Mouse (Mus musculus) mouse embryonic stem cell (cell line): Measurements from ENCODE around the gene Pwwp2b.

Experiments
- in situ Hi-C, 2 experiments: fragments of 300-500 bp; cut with MboI; formaldehyde crosslinking; loops; 1 replicate in 1 of 2; 3 replicates in 1 of 2; pipeline ENCODE4 v1.14.3; 2019 to 2020; ENCODE audit warnings: low sequenced_read_pairs in 2 of 2, low pct_unique_long_range_greater_than_20kb in 1 of 2, mixed read lengths in 1 of 2; ENCODE audit not compliant: unreplicated experiment in 1 of 2

Pwwp2b gene

GRCm38 (mm10) chr7:139247881-139248614 lies at the start of gene Pwwp2b:
TSS of gene Pwwp2b (plus strand) at chr7:139248482.
- in situ Hi-C loops, result no loop called here

DNA sequence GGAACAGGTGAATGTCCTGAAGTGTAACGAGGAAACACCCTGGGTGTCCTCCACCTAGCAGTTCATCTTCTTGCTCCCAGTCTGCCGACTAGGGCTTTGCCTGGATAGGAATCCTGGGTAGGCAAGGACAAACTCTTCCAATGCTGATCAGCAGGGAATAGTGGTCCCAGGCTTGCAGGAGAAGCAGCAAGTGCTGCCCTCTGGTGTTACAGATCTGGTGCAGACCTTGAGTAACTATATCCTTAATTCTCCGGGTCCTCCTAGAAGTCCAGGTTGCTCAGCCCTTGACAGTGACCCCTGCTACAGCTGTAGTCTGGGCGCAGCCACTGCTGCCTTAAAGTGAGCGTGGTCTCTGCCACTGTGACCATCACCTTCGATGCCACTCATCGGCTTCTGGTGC lies 48.2 kb upstream of the Pwwp2b start:
- in situ Hi-C loops, result loop anchor here in 1 of 2 experiments (10.0 kb wide), 1 partner anchor 95 kb away; no protein-coding TSS in a partner anchor

- in situ Hi-C loops, result loop anchor here in 1 of 2 experiments (10.0 kb wide), 1 partner anchor 94 kb away; no protein-coding TSS in a partner anchor
Observed at GRCm38 (mm10) chr7:139201209-139201608, 47.1 kb upstream of the Pwwp2b start.

DNA sequence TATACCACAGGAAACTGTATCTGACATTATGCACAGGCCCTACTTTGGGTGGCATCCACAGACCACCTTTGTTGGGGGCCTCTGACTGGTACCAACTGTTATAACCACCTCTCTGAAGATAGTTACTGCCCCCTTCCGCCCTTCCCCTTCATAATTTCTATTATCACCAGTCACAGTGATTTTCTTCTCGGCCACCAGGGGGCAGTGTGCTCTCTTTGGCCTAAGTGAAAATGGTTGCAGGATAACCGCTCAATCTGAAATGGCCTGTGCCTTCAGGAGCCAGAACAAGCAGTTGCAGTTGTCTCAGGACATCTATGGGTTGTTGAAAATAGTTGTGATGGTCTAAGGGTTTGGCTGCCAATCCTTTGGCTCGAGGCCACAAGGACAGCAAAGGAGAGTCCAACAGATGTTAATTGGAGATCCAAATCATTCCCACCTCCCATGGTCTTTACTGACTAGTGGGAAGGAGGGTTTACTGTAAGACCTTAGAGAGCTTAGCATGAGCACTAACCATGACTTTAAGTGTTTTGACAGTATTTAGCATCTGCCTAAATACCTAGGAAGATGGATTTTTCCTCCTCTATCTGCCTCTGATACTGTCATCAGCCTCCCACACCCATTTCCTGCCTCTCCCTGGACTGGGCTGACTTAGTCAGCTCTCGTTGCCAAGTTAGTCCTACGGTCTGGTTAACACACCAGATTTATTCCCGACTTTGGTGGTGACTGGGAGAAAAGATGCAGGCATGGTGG lies 40.1 kb upstream of the Pwwp2b start:
- in situ Hi-C loops, result loop anchor here in 1 of 2 experiments (10.0 kb wide), 1 partner anchor 87 kb away; no protein-coding TSS in a partner anchor

DNA sequence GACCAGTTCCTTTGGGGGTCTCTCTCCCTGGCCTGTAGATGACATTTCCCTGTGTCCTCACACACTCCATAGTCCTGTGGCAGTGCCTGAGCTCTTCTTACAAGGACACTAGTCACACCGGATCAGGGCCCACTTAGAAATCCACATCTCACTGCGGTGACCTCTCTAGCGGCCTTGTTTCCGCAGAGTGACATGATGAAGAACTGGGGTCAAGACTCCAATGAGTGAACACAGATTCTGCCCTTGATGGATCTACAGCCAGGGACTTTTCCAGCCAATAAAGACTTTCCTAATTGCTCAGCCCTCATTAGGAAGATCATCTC lies 39.5 kb upstream of the Pwwp2b start:
- in situ Hi-C loops, result loop anchor here in 1 of 2 experiments (10.0 kb wide), 1 partner anchor 86 kb away; no protein-coding TSS in a partner anchor

- in situ Hi-C loops, result loop anchor here in 1 of 2 experiments (10.0 kb wide), 1 partner anchor 263 kb away; no protein-coding TSS in a partner anchor
Observed at GRCm38 (mm10) chr7:139211761-139212160, 36.5 kb upstream of the Pwwp2b start.

DNA sequence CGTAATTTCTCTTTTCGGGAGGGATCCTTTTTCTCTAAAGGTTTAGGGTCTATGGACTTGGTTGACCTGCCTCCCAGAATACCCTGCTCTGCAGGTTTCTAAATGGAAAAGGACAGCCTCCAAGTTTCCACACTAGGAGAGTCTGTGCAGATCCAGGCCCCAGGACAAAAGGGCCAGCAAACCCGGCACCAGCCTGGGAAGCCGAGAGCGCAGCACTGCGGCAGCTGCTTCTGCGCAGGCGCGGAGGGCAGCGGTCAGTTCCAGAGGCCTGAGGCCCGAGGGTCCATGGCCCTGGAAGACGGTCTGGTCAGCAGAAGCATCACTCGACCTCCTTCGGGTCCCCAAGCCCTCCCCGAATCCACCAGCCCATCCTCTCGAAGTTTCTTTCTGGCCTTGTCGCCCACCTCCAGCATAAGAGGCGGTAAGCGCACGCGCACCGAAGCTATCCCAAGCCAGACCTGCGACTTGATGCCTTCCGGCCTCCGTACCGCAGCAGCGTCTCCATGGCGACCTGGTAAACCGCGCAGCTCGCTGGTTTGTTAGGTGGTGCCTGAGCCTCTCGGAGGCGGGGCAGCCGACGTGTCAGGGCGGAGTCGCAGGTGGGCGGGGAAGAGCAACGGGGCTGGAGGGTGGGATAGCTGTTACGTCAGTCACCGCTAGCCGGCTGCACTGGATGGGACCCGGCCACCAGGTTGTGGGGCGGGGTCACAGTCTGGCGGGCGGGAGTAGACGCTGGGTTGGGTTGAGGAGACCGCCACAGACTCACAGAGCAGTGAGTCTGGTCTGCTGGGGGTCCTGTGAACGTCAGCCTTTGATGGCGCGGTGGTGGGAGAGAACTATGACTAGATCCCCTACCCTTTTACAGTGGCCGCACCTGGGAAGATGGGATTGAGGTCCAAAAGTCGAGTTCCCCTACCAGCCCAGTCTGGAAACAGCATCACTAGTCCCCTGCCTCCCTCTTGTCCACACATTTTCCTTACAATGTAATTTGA lies 35.2 kb upstream of the Pwwp2b start, which contains the start of the genes Lrrc27 and Stk32c:
Gene Lrrc27 (plus strand): TSS at position 235 of the 992 bp plus-strand sequence.
Gene Stk32c (minus strand): TSS at position 554 of the 992 bp plus-strand sequence.
- in situ Hi-C loops, result loop anchor here in 1 of 2 experiments (10.0 kb wide), 1 partner anchor 262 kb away; no protein-coding TSS in a partner anchor

DNA sequence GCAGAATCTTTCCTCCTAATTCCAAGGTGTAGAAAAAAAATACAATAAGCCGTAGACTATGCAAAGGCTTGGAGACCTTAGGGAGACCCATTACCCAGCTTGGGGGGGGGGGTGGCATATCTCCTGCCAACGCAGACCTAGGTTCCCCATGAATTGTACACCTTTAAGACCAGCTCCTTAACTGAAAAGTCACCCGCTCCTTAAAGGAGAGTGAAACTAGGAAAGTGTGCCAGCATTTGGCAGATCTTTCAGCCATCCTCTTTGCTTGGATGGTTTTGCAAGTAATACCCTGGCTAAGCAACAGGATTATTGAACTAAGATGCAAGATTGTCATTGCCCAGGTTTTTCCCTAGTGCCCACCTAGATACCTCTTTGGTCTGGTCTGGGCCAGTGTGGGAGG lies 34.5 kb upstream of the Pwwp2b start:
- in situ Hi-C loops, result loop anchor here in 1 of 2 experiments (10.0 kb wide), 1 partner anchor 261 kb away; no protein-coding TSS in a partner anchor

DNA sequence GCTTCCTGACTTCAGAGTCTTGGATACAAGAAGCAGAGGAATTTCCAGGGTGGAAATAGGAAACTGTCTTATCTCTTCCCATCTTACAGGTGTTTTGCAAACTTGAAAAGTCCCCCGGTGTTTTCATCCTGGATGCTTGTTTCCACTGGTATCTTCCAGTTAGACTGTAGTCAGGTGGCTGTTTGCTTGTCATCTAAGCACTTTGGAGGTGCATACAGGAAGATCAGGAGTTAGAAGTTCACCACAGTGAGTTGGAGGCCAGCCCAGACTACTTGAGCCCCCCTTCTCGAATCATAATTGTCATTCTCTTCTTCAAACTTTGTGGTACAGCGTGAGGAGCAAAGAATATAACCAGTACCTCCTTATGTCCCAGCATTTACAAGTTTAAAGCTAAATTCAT lies 34.1 kb upstream of the Pwwp2b start:
- in situ Hi-C loops, result loop anchor here in 1 of 2 experiments (10.0 kb wide), 1 partner anchor 261 kb away; no protein-coding TSS in a partner anchor

DNA sequence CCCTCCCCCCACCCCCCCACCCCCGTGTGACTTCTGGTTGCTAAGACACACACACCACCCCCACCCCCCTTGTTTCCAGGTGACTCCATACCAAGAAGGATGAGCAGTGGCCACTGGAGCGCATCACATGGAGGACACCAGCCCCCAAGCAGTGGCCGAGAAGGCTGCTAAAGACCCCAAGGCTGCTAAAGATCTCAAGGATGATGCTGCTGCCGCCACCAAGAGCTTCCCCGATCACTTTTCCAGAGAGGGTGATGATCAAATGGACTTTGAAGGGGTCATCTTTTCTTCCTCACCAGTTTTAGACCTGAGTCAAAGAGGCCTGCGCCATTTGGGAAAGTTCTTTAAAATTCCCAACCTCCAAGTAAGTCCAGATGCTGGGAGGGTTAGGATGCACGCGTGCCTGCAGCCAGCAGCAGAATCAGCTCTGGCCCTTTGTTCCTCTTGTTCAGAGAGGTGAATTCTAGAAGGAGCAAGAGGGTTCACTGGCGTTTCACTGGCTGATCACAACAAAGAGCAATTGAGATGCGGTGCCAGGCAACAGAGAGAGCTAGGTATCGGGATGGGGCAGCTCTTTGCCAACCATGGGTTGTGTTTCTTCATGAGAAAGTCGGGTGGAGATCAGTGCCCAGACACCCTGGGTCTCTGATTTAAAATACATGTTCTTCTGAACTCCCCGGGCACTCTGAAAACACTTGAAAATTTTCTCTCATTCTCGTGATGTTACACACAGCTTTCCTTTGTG lies 33.5 kb upstream of the Pwwp2b start:
- in situ Hi-C loops, result loop anchor here in 1 of 2 experiments (10.0 kb wide), 1 partner anchor 260 kb away; no protein-coding TSS in a partner anchor

GRCm38 (mm10) chr7:139215516-139215915 lies 32.8 kb upstream of the Pwwp2b start:
- in situ Hi-C loops, result loop anchor here in 1 of 2 experiments (10.0 kb wide), 1 partner anchor 259 kb away; no protein-coding TSS in a partner anchor

DNA sequence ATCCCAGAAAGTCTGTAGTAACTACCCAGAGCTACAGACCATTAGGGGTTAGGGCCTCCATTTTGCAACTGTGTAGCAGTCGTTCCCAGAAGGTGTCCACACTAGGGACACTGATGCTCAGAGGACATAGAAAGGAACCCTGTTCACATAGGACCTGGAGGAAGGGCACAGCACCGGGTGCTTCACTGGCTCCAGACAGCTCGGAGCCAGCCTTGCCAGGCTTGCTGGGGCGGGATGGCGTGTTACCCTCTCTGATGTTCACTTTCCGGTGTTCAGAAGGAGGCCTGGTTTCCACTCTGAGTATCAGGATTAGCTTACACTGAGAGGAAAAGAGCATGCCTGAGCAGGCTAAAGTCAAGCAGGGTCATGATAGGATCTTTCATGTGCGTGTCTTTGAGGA lies 32.3 kb upstream of the Pwwp2b start:
- in situ Hi-C loops, result loop anchor here in 1 of 2 experiments (10.0 kb wide), 1 partner anchor 259 kb away; no protein-coding TSS in a partner anchor

- in situ Hi-C loops, result loop anchor here in 1 of 2 experiments (10.0 kb wide), 1 partner anchor 258 kb away; no protein-coding TSS in a partner anchor
Observed at GRCm38 (mm10) chr7:139216464-139216863, 31.8 kb upstream of the Pwwp2b start.

DNA sequence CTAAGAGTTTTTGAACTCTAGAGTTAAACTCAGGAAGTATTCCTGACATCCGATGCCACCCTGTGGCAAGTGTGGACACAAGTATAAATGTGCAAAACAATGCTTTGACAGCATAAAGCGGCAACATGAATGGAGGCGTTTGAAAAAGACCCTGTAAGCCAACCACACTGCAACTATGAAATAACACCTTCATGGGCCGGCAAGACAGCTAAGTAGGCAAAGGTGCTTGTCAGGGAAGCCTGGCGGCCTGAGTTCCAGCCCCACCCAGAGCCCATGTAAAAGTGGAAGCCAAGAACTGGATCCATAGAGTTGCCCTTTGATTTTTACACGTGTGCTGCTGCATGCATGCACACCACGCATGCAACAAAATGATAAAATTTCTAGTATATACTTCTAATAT lies 31.2 kb upstream of the Pwwp2b start:
- in situ Hi-C loops, result loop anchor here in 1 of 2 experiments (10.0 kb wide), 1 partner anchor 258 kb away; no protein-coding TSS in a partner anchor

DNA sequence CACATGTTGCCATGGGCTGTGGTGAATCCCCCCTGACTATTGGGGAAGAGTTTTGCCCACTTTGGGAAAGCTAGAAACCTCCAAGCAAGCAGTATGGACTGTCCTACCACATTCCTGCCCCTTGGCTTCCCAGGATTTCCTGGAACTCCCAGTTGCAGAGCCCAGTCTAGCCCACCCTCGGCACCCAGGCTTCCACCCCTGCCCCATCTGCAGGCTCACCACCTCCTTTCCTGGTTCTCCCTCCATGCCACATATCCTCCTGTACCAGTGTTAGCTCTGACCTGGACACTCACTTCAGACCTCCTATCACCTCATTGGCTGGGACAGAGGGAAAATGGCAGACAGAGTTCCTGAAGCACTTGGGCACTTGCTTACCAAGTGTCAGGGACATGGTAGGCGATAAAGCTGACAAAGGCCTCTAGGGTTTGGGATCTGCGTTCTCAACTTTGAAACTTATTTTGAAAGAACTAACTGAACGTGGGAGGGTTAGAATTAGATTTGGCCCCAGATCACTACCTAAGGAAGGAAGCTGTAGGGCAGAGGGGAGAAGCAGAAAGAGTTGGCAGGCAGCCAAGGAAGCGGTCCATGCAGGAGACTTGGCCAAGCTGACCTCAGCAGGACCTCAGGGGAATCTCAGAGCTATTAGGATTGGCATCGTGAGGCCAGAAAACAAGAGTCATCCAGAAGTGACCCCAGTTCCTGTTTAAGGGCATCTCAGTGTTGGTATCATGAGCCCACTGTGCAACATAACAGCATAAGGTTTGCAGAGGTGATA lies 29.5 kb upstream of the Pwwp2b start:
- in situ Hi-C loops, result loop anchor here in 1 of 2 experiments (10.0 kb wide), 1 partner anchor 256 kb away; no protein-coding TSS in a partner anchor

GRCm38 (mm10) chr7:139219486-139219885 lies 28.8 kb upstream of the Pwwp2b start:
- in situ Hi-C loops, result loop anchor here in 1 of 2 experiments (10.0 kb wide), 1 partner anchor 255 kb away; no protein-coding TSS in a partner anchor
